Mouse (Mus musculus): ENCODE results near the gene Snap47. TPM values are rescaled to one million over a fixed set of nuclear protein-coding genes. Genes with fewer than 3 reads are reported as not detected.

Gene Snap47
- polyA plus RNA-seq, 1 experiment from 2014 or later = 54.0 TPM

DNA sequence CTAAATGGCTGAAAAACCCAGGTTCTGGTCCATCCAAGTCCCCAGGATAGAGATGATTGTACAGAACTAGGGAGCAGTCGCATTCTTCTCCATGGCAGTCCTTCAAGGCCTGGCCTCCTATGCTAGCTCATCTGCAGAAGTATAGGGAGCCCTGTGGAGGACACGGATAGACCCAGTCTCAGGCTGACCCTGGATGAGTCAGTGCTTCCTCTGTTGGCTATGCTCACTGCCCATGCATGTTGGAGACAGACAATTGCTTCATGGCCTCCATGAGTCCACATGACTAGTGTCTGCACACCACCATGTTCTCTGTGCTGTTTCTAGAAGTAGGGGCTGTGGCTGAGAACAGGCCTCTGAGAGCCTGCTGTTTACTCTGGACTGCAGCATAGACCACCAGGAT lies 5.4 kb upstream of the Snap47 start:
- no peaks in the 10 kb centered on the region for H3K4me1 ChIP-seq (ENCODE audit: insufficient read depth, low read depth, low read length)
- DNase-seq (ENCODE audit: low spot score) = no peak
- no peaks in the 10 kb centered on the region for H3K9me3 ChIP-seq (ENCODE audit: low read length)
- H3K9ac ChIP-seq (replicated peaks; ENCODE audit: low read depth) = no peak overlapping the region
- no peak overlapping the region for H3K4me3 ChIP-seq (ENCODE audit: low read depth, low read length)
- no peak for ATAC-seq
- H3K27me3 ChIP-seq (replicated peaks; ENCODE audit: insufficient read depth, low read length) = no peaks in the 10 kb centered on the region
- 84% methylated on average over 2 of the region's 2 CpGs for WGBS
- H3K4me2 ChIP-seq (replicated peaks; ENCODE audit: low read depth, low read length) = no peak overlapping the region
- H3K27ac ChIP-seq (ENCODE audit: low read length) = no peak overlapping the region
- no peak for TF ChIP-seq CTCF (IDR thresholded peaks at IDR 0.05)
- no peak for TF ChIP-seq EP300 (IDR thresholded peaks at IDR 0.05)
- H3K36me3 ChIP-seq (ENCODE audit: insufficient read depth, low read length) = peaks cover 11% of the 10 kb centered on the region; the same call in 1 of the 2 replicates

DNA sequence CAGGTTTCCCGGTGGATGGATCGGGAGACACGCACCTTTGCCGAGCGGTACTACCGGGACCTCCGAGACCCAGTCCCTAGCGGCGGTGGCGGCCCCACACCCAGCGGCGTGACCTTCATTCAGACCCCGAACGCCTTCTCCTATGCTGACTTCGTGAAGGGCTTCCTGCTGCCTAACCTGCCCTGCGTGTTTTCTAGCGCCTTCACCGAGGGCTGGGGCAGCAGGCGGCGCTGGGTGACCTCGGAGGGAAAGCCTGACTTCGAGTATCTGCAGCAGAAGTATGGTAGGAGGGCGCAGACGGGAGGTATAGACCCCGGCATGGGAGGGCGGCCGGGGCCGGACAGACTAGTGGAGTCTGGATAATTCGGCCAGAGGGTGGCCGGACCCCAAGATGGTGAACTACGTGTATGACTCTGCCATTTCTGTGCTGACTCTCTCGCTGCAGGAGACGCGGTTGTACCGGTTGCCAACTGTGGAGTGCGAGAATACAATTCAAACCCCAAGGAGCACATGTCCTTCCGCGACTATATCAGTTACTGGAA lies 685 bp downstream of the Snap47 start:
- H3K4me2 ChIP-seq (replicated peaks; ENCODE audit: low read depth, low read length) = peak overlapping the region; percentile 96
- peak overlapping the region; percentile 60 for H3K4me3 ChIP-seq (ENCODE audit: low read depth, low read length)
- DNase-seq (ENCODE audit: low spot score) (peak; percentile 35), ATAC-seq (peak; percentile 78)
- H3K36me3 ChIP-seq (ENCODE audit: insufficient read depth, low read length) = peaks cover 6% of the 10 kb centered on the region; the same call in 1 of the 2 replicates
- H3K9me3 ChIP-seq (ENCODE audit: low read length) = no peaks in the 10 kb centered on the region
- H3K9ac ChIP-seq (replicated peaks; ENCODE audit: low read depth) = peak overlapping the region; percentile 72
- no peak for TF ChIP-seq EP300 (IDR thresholded peaks at IDR 0.05)
- TF ChIP-seq CTCF (IDR thresholded peaks at IDR 0.05) = peak; percentile 52
- H3K4me1 ChIP-seq (ENCODE audit: insufficient read depth, low read depth, low read length) = peaks cover 8% of the 10 kb centered on the region; the same call in 1 of the 2 replicates
- H3K27me3 ChIP-seq (replicated peaks; ENCODE audit: insufficient read depth, low read length) = no peaks in the 10 kb centered on the region
- 3% methylated on average over 38 of the region's 38 CpGs for WGBS
- H3K27ac ChIP-seq (ENCODE audit: low read length) = peak overlapping the region; percentile 85

DNA sequence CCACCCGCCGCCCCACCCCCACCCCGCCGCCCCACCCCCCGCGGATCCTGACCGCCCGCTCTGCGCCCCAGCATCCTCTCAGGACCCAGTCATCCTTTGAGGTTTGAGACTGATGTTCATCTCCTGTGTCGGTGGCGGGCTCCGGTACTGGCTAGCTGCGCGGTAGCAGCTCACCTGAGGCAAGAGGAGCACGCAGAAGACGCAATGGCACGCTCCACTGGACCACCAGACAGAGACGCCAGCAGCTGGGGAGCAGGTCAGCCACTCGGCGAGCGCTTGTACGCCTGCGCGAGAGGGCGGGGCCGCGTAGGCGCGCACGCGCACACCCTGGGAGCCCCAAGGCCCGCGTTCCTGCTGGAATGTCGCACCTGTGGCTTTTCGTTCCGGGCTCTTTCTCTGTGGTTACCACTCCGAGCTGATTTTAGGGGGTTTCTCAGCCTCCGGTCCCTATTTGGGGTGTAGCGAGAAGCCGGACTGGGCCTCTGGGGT lies 1.2 kb downstream of the Snap47 start, which contains the start of gene Jmjd4:
Jmjd4 (plus strand) TSS at position 305 of the 489 bp plus-strand sequence.
- Histone ChIP-seq H3K4me1 (ENCODE audit: insufficient read depth, low read depth, low read length) (peaks cover 8% of the 10 kb centered on the region; the same call in 1 of the 2 replicates), H3K4me2 (replicated peaks; ENCODE audit: low read depth, low read length) (peak within 1 kb of the TSS; percentile 96), H3K9me3 (ENCODE audit: low read length) (no peaks in the 10 kb centered on the region), H3K36me3 (ENCODE audit: insufficient read depth, low read length) (peaks cover 1% of the 10 kb centered on the region; the same call in 1 of the 2 replicates), H3K4me3 (ENCODE audit: low read depth, low read length) (peak within 1 kb of the TSS; percentile 60), H3K9ac (replicated peaks; ENCODE audit: low read depth) (peak within 1 kb of the TSS; percentile 72), H3K27ac (ENCODE audit: low read length) (peak within 1 kb of the TSS; percentile 85), H3K27me3 (replicated peaks; ENCODE audit: insufficient read depth, low read length) (no peaks in the 10 kb centered on the region)
- ATAC-seq (peak; percentile 97), DNase-seq (ENCODE audit: low spot score) (peak; percentile 91)
- WGBS = 1% methylated on average over 26 of the region's 40 CpGs
- TF ChIP-seq CTCF (IDR thresholded peaks at IDR 0.05) = no peak
- TF ChIP-seq EP300 (IDR thresholded peaks at IDR 0.05) = no peak

DNA sequence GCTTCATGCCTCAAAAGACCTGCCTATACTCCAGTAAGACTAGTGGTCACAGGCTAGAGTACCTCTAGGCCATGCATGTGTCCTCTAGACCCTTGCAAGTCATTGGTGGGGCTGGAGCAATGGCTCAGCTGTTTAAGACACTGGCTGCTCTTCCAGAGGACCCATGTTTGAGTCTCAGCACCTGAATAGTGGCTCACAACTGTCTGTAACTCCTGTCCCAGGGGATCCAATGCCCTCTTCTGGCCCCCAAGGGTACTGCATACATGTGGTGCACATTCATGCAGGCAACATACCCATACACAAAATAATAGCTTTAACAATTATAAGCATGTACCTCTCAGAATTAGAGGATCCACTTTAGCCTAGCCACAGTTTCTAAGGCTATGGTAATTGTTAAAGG lies 7.9 kb downstream of the Snap47 start:
- Histone ChIP-seq H3K27me3 (replicated peaks; ENCODE audit: insufficient read depth, low read length) (no peaks in the 10 kb centered on the region), H3K36me3 (ENCODE audit: insufficient read depth, low read length) (no peaks in the 10 kb centered on the region), H3K9ac (replicated peaks; ENCODE audit: low read depth) (no peak overlapping the region), H3K4me1 (ENCODE audit: insufficient read depth, low read depth, low read length) (no peaks in the 10 kb centered on the region), H3K9me3 (ENCODE audit: low read length) (no peaks in the 10 kb centered on the region), H3K4me3 (ENCODE audit: low read depth, low read length) (no peak overlapping the region), H3K4me2 (replicated peaks; ENCODE audit: low read depth, low read length) (no peak overlapping the region), H3K27ac (ENCODE audit: low read length) (no peak overlapping the region)
- TF ChIP-seq EP300 (IDR thresholded peaks at IDR 0.05) = no peak
- 0 out of 2 replicates have a peak, but pooled peaks have one; percentile 30 for TF ChIP-seq CTCF (IDR thresholded peaks at IDR 0.05)
- ATAC-seq (no peak), DNase-seq (ENCODE audit: low spot score) (no peak)

DNA sequence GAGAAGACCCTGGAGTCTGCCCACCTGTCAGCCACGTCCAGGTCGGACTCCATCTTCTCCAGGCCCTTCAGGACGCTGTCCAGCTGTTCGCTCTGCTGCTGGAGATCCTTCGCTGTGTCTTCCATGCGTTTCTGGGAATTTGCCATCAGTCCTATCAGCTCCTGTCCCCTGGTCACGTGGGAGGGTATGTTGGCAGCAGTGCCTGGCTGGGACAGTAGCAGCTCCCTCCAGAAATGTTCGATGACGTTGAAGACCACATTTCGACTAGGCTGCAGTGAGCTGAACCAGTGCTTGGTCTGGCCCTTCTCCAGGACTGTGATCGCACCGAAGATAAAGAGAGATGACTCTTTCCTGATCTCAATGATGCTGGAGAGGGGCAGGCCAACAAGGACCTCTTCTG lies 13.0 kb downstream of the Snap47 start:
- no peak overlapping the region for H3K9ac ChIP-seq (replicated peaks; ENCODE audit: low read depth)
- ATAC-seq (no peak), DNase-seq (ENCODE audit: low spot score) (no peak)
- 0 out of 2 replicates have a peak, but pooled peaks cover 3% of the 10 kb centered on the region for H3K4me1 ChIP-seq (ENCODE audit: insufficient read depth, low read depth, low read length)
- no peak overlapping the region for H3K27ac ChIP-seq (ENCODE audit: low read length)
- 89% methylated on average over 12 of the region's 12 CpGs for WGBS
- H3K27me3 ChIP-seq (replicated peaks; ENCODE audit: insufficient read depth, low read length) = no peaks in the 10 kb centered on the region
- no peak overlapping the region for H3K4me2 ChIP-seq (replicated peaks; ENCODE audit: low read depth, low read length)
- H3K36me3 ChIP-seq (ENCODE audit: insufficient read depth, low read length) = no peaks in the 10 kb centered on the region
- no peak for TF ChIP-seq EP300 (IDR thresholded peaks at IDR 0.05)
- TF ChIP-seq CTCF (IDR thresholded peaks at IDR 0.05) = no peak
- no peak overlapping the region for H3K4me3 ChIP-seq (ENCODE audit: low read depth, low read length)
- H3K9me3 ChIP-seq (ENCODE audit: low read length) = no peaks in the 10 kb centered on the region

DNA sequence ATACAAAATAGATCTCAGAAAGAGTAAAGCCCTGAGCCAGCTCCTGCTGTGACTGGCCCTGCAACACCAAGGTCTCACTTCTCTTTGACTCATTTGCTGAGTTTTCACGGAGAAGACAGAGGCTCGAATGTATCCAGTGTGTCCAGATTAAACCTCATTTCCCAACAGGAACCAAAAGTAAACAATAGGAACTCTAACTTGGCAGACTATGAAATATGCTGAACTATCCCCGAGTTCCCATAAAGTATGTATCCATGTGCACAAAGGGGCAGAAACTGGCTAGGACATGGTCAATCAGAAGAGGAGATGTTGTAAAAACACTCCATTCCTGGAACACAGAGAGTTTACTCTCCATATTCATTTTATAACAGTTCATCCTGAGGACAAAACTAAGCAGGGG lies 18.7 kb downstream of the Snap47 start:
- Histone ChIP-seq H3K9ac (replicated peaks; ENCODE audit: low read depth) (no peak overlapping the region), H3K27ac (ENCODE audit: low read length) (peak overlapping the region; percentile 80), H3K36me3 (ENCODE audit: insufficient read depth, low read length) (no peaks in the 10 kb centered on the region), H3K9me3 (ENCODE audit: low read length) (no peaks in the 10 kb centered on the region), H3K4me1 (ENCODE audit: insufficient read depth, low read depth, low read length) (0 out of 2 replicates have a peak, but pooled peaks cover 8% of the 10 kb centered on the region), H3K4me3 (ENCODE audit: low read depth, low read length) (no peak overlapping the region), H3K27me3 (replicated peaks; ENCODE audit: insufficient read depth, low read length) (no peaks in the 10 kb centered on the region), H3K4me2 (replicated peaks; ENCODE audit: low read depth, low read length) (no peak overlapping the region)
- no peak for TF ChIP-seq CTCF (IDR thresholded peaks at IDR 0.05)
- peak; percentile 67 for TF ChIP-seq EP300 (IDR thresholded peaks at IDR 0.05)
- ATAC-seq = peak; percentile 88
- WGBS = 11% methylated on average over 3 of the region's 3 CpGs
- peak; percentile 90 for DNase-seq (ENCODE audit: low spot score)
